Comparison of ENCODE assay signal across 11 mouse cellular contexts in genomic region chr1:164395131-164395780, GRCm38 (mm10).
DNase-seq lines count a peak whose midpoint lies in the region; ATAC-seq and TF ChIP-seq lines count a peak whose summit lies in the region.
"Had no signal": no experiment of that assay in that cellular context is flagged by ENCODE, and none has a peak within 500 bp of the region (broad histone marks: within the 10 kb centered on the region; RNA-seq: fewer than 3 reads in every experiment).

No protein-coding gene starts in this region.

- H3K36me3 ChIP-seq in neural tube, embryonic 12.5 days = no peaks in the 10 kb centered on the region
- no peaks in the 10 kb centered on the region for H3K36me3 ChIP-seq in intestine, embryonic 15.5 days
- no peaks in the 10 kb centered on the region for H3K36me3 ChIP-seq in liver, embryonic 12.5 days

- TF ChIP-seq POLR2A in cortical plate, adult 2 months (IDR thresholded peaks at IDR 0.05; ENCODE audit: extremely low read depth, insufficient read depth, low read length) = no peak

- no peak overlapping the region for H3K9ac ChIP-seq in neural tube, embryonic 12.5 days
- H3K9ac ChIP-seq in intestine, embryonic 15.5 days = no peak overlapping the region
- no peak overlapping the region for H3K9ac ChIP-seq in liver, embryonic 12.5 days

- peak; percentile 78 for ATAC-seq in neural tube, embryonic 12.5 days (ENCODE audit: low FRiP score, low read depth)
- ATAC-seq in intestine, embryonic 15.5 days = no peak
- ATAC-seq in liver, embryonic 12.5 days = no peak

- peak; percentile 35 to 52 for DNase-seq in frontal cortex, postnatal 36 days (ENCODE audit: low spot score in 2 of 2)
- DNase-seq in layer of hippocampus, postnatal 25 days (ENCODE audit: extremely low spot score in 1 of 2, low spot score in 1 of 2) = peak; percentile 13 to 32
- no peak for DNase-seq in cerebellum, postnatal 25 days
- no peak for DNase-seq in adrenal gland, postnatal 10 days
- DNase-seq: adrenal gland, postnatal 14 days; kidney, adult 11 months had no signal

- no peak overlapping the region for H3K4me3 ChIP-seq in cortical plate, adult 2 months (ENCODE audit: insufficient read depth, low read length)
- H3K4me3 ChIP-seq in neural tube, embryonic 12.5 days = no peak overlapping the region
- H3K4me3 ChIP-seq in intestine, embryonic 15.5 days (replicated peaks) = no peak overlapping the region
- H3K4me3 ChIP-seq in liver, embryonic 12.5 days = no peak overlapping the region
- H3K4me3 ChIP-seq: megakaryocyte, embryonic 14.5 days had no signal

- H3K4me2 ChIP-seq in neural tube, embryonic 12.5 days (replicated peaks) = no peak overlapping the region
- H3K4me2 ChIP-seq in intestine, embryonic 15.5 days (replicated peaks) = no peak overlapping the region
- no peak overlapping the region for H3K4me2 ChIP-seq in liver, embryonic 12.5 days

- no peaks in the 10 kb centered on the region for H3K9me3 ChIP-seq in neural tube, embryonic 12.5 days
- H3K9me3 ChIP-seq in intestine, embryonic 15.5 days = no peaks in the 10 kb centered on the region
- H3K9me3 ChIP-seq in liver, embryonic 12.5 days (replicated peaks) = no peaks in the 10 kb centered on the region

- no peaks in the 10 kb centered on the region for H3K27me3 ChIP-seq in neural tube, embryonic 12.5 days (replicated peaks)
- H3K27me3 ChIP-seq in intestine, embryonic 15.5 days (replicated peaks) = no peaks in the 10 kb centered on the region
- H3K27me3 ChIP-seq in liver, embryonic 12.5 days (replicated peaks) = no peaks in the 10 kb centered on the region
- H3K27me3 ChIP-seq: megakaryocyte, embryonic 14.5 days had no signal

- no peak for TF ChIP-seq CTCF in cortical plate, adult 2 months (IDR thresholded peaks at IDR 0.05; ENCODE audit: extremely low read depth, insufficient read depth, low read length)

- 45% methylated on average over 6 of the region's 6 CpGs for WGBS in neural tube, embryonic 12.5 days
- WGBS in intestine, embryonic 15.5 days = 86% methylated on average over 6 of the region's 6 CpGs
- WGBS in liver, embryonic 12.5 days (ENCODE audit: insufficient replicate concordance) = 80% methylated on average over 6 of the region's 6 CpGs

- peak overlapping the region; percentile 80 for H3K27ac ChIP-seq in cortical plate, adult 2 months (ENCODE audit: insufficient read depth, low read length)
- no peak overlapping the region for H3K27ac ChIP-seq in neural tube, embryonic 12.5 days
- H3K27ac ChIP-seq in intestine, embryonic 15.5 days = no peak overlapping the region
- no peak overlapping the region for H3K27ac ChIP-seq in liver, embryonic 12.5 days

- peaks cover 11% of the 10 kb centered on the region for H3K4me1 ChIP-seq in cortical plate, adult 2 months (ENCODE audit: control insufficient read depth, insufficient read depth, low read length)
- peaks cover 19% of the 10 kb centered on the region; the same call in 1 of the 2 replicates for H3K4me1 ChIP-seq in neural tube, embryonic 12.5 days
- H3K4me1 ChIP-seq in intestine, embryonic 15.5 days (replicated peaks) = no peaks in the 10 kb centered on the region
- no peaks in the 10 kb centered on the region for H3K4me1 ChIP-seq in liver, embryonic 12.5 days
- H3K4me1 ChIP-seq: megakaryocyte, embryonic 14.5 days had no signal

Comparison
In these comparisons a context has a peak if more than half of its experiments do, and no peak if none do; other contexts are left out.
1. DNase-seq: peak in frontal cortex, postnatal 36 days (2 of 2) and layer of hippocampus, postnatal 25 days (2 of 2); none in cerebellum, postnatal 25 days (0 of 2) and adrenal gland, postnatal 10 days (single experiment).